Mouse (Mus musculus) liver, embryonic 14.5 days (tissue): ENCODE measurements around the gene Ccdc65.

Experiments
- CTCF ChIP-seq: IDR thresholded peaks from 2 replicates; pipeline ENCODE4 v1.5.1; 2016; ENCODE audit warnings: antibody characterized with exemption, low read depth, control low read depth
- EP300 ChIP-seq: IDR thresholded peaks from 2 replicates; pipeline ENCODE4 v1.6.1; 2016; ENCODE audit warnings: antibody characterized with exemption, low read depth

- TF ChIP-seq CTCF (no peak), EP300 (no peak)
Observed at GRCm38 (mm10) chr15:98662198-98662566, 45.8 kb upstream of the Ccdc65 start.
